8 mouse cellular contexts compared by ENCODE assay signal in the genomic region with DNA sequence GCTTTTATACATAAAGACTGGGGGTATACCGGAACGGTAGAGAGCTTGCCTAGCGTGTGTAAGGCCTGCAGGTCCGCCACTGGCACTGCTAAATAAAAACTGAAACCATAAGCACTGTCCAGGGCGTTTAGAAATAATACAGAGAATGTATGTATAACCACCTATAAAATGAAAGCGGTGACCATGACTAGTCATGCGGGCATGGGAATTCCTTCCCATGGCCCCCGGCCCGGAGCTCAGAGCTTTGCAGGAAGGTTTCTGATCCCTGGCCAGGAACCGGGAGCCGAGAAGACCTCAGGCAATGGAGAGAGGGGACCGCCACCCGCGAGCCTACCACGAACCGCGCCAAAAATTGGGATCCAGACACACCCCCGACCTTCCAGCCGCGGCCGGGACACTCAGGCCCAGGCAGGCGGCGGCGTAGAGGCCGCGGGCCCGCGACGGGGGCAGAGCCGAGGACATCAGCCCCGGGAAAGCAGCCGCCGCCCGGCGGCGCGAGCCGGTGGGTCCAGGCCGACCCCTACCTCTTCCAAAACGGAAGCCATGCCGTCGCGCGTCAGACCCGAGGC. TPM values are rescaled to one million over a fixed set of nuclear protein-coding genes. Genes with fewer than 3 reads are reported as not detected.
DNase-seq lines count a peak whose midpoint lies in the region; ATAC-seq and TF ChIP-seq lines count a peak whose summit lies in the region.

No protein-coding gene starts in this region.

- peaks cover 2% of the 10 kb centered on the region; the same call in 1 of the 2 replicates for H3K4me1 ChIP-seq in cerebellum, adult 2 months (ENCODE audit: control insufficient read depth, insufficient read depth, low read length)
- H3K4me1 ChIP-seq in limb, embryonic 12.5 days (replicated peaks): peaks cover 10% of the 10 kb centered on the region
- peaks cover 28% of the 10 kb centered on the region for H3K4me1 ChIP-seq in midbrain, embryonic 16.5 days (ENCODE audit: control insufficient read depth, insufficient read depth, low read length)

- TF ChIP-seq POLR2A in cerebellum, adult 2 months (IDR thresholded peaks at IDR 0.05; ENCODE audit: borderline replicate concordance, insufficient read depth, low read length): no peak

- H3K27me3 ChIP-seq in cerebellum, adult 2 months (ENCODE audit: control insufficient read depth, insufficient read depth, low read length): no peaks in the 10 kb centered on the region
- H3K27me3 ChIP-seq in limb, embryonic 12.5 days: no peaks in the 10 kb centered on the region
- no peaks in the 10 kb centered on the region for H3K27me3 ChIP-seq in midbrain, embryonic 16.5 days (ENCODE audit: control insufficient read depth, insufficient read depth, low read depth, low read length)

- DNase-seq in embryo, embryonic 10 days (ENCODE audit: low spot score): peak; percentile 42
- no peak for DNase-seq in embryo, embryonic 9.5 days (ENCODE audit: extremely low spot score)
- peak; percentile 60 for DNase-seq in 3T3-L1 (ENCODE audit: low read depth, low spot score)
- DNase-seq in cerebellum, adult 2 months: no peak

- H3K4me3 ChIP-seq in cerebellum, adult 2 months (replicated peaks; ENCODE audit: insufficient read depth, low read depth, low read length): peak overlapping the region; percentile 70
- peak overlapping the region; percentile 87 for H3K4me3 ChIP-seq in limb, embryonic 12.5 days (replicated peaks)
- H3K4me3 ChIP-seq in midbrain, embryonic 16.5 days (ENCODE audit: low read depth, low read length): peak overlapping the region; percentile 97

- H3K36me3 ChIP-seq in limb, embryonic 12.5 days: peaks cover 9% of the 10 kb centered on the region; the same call in 1 of the 2 replicates
- H3K36me3 ChIP-seq in midbrain, embryonic 16.5 days (ENCODE audit: control insufficient read depth, insufficient read depth, low read length): peaks cover 3% of the 10 kb centered on the region; the same call in 1 of the 2 replicates

- H3K9ac ChIP-seq in limb, embryonic 12.5 days (replicated peaks): peak overlapping the region; percentile 93
- H3K9ac ChIP-seq in midbrain, embryonic 16.5 days (ENCODE audit: low read depth, low read length): peak overlapping the region; percentile 96

- H3K4me2 ChIP-seq in limb, embryonic 12.5 days: peak overlapping the region; percentile 68
- peak overlapping the region; percentile 85 for H3K4me2 ChIP-seq in midbrain, embryonic 16.5 days (ENCODE audit: low read length)

- TF ChIP-seq CTCF in cerebellum, adult 2 months (IDR thresholded peaks at IDR 0.05; ENCODE audit: borderline replicate concordance, insufficient read depth, low read depth, low read length): no peak

- WGBS in cerebellum, adult 2 months: under 1% methylated on average over 45 of the region's 45 CpGs
- under 1% methylated on average over 45 of the region's 45 CpGs for WGBS in limb, embryonic 12.5 days
- WGBS in midbrain, embryonic 16.5 days: under 1% methylated on average over 39 of the region's 45 CpGs

- H3K9me3 ChIP-seq in limb, embryonic 12.5 days: no peaks in the 10 kb centered on the region
- no peaks in the 10 kb centered on the region for H3K9me3 ChIP-seq in midbrain, embryonic 16.5 days (replicated peaks; ENCODE audit: control insufficient read depth, low read length, poor library complexity, severe bottlenecking)

- ATAC-seq in granulocyte monocyte progenitor cell, adult 5-6 weeks (replicated peaks; ENCODE audit: poor library complexity, severe bottlenecking): peak; percentile 11
- peak; percentile 75 for ATAC-seq in limb, embryonic 12.5 days (ENCODE audit: insufficient number of reproducible peaks, insufficient read depth, low FRiP score, low TSS enrichment, low read depth)
- ATAC-seq in midbrain, embryonic 16.5 days: peak; percentile 4
- ATAC-seq in inflammation-experienced regulatory T-cells, adult 6 months: no peak

- peak overlapping the region; percentile 49 for H3K27ac ChIP-seq in cerebellum, adult 2 months (ENCODE audit: insufficient read depth, low read length)
- H3K27ac ChIP-seq in limb, embryonic 12.5 days: peak overlapping the region; percentile 98
- H3K27ac ChIP-seq in midbrain, embryonic 16.5 days (ENCODE audit: low read length): peak overlapping the region; percentile 99

RNA-seq across cellular contexts. Expression of a gene that starts 0.5 kb away (rescaled TPM):
- polyA plus RNA-seq in cerebellum, adult 2 months (2012; rRNA removed): 49.8 and 55.9 TPM in 2 replicates
- total RNA-seq in granulocyte monocyte progenitor cell, adult 5-6 weeks (2014; fragmentation: Nextera tagmentation): 161 and 188 TPM in 2 replicates
- total RNA-seq in granulocyte monocyte progenitor cell, adult 5-6 weeks (2017): 288 and 319 TPM in 2 replicates
- polyA plus RNA-seq in limb, embryonic 12.5 days (2016; fragmentation: Nextera tagmentation; extraction: Ambion mirVana): 246 and 254 TPM in 2 replicates
- 279 and 287 TPM in 2 replicates for polyA plus RNA-seq in midbrain, embryonic 16.5 days (2015; fragmentation: Nextera tagmentation; extraction: Ambion mirVana)
- 100 to 1,000 TPM in 2 of 3 experiments, 10 to 100 TPM in 1; 88.4 to 163 (median 107) TPM for polyA plus RNA-seq in inflammation-experienced regulatory T-cells, adult 6 months (2017; shearing (Covaris generic))

RNA-seq across cellular contexts. Expression of a gene that starts 17.2 kb away (rescaled TPM):
- polyA plus RNA-seq in cerebellum, adult 2 months (2012; rRNA removed): 56.0 and 56.7 TPM in 2 replicates
- total RNA-seq in granulocyte monocyte progenitor cell, adult 5-6 weeks (2014; fragmentation: Nextera tagmentation): 119 and 171 TPM in 2 replicates
- 157 and 194 TPM in 2 replicates for total RNA-seq in granulocyte monocyte progenitor cell, adult 5-6 weeks (2017)
- polyA plus RNA-seq in limb, embryonic 12.5 days (2016; fragmentation: Nextera tagmentation; extraction: Ambion mirVana): 238 and 262 TPM in 2 replicates
- polyA plus RNA-seq in midbrain, embryonic 16.5 days (2015; fragmentation: Nextera tagmentation; extraction: Ambion mirVana): 124 and 128 TPM in 2 replicates
- 100 to 1,000 TPM; 250 to 282 (median 266) TPM for polyA plus RNA-seq in inflammation-experienced regulatory T-cells, adult 6 months (2017; shearing (Covaris generic))

RNA-seq across cellular contexts. Expression of a gene that starts 58.8 kb away (rescaled TPM):
- 0.38 and 0.48 TPM in 2 replicates for polyA plus RNA-seq in cerebellum, adult 2 months (2012; rRNA removed)
- not detected in 2 replicates for total RNA-seq in granulocyte monocyte progenitor cell, adult 5-6 weeks (2014; fragmentation: Nextera tagmentation)
- total RNA-seq in granulocyte monocyte progenitor cell, adult 5-6 weeks (2017): not detected in 2 replicates
- 0.14 and 0.24 TPM in 2 replicates for polyA plus RNA-seq in limb, embryonic 12.5 days (2016; fragmentation: Nextera tagmentation; extraction: Ambion mirVana)
- 0.04 and 0.06 TPM in 2 replicates for polyA plus RNA-seq in midbrain, embryonic 16.5 days (2015; fragmentation: Nextera tagmentation; extraction: Ambion mirVana)
- polyA plus RNA-seq in inflammation-experienced regulatory T-cells, adult 6 months (2017; shearing (Covaris generic)): under 1 TPM in 1 of 3 experiments, not detected in 2; 0.09 TPM

Comparison
In these comparisons a context has a peak if more than half of its experiments do, and no peak if none do; other contexts are left out.
1. DNase-seq: peak in embryo, embryonic 10 days (single experiment) and 3T3-L1 (single experiment); none in embryo, embryonic 9.5 days (single experiment) and cerebellum, adult 2 months (0 of 2).
2. H3K27ac ChIP-seq: peak in every context shown above with its lines; median percentile 99 in midbrain, embryonic 16.5 days; 98 in limb, embryonic 12.5 days; 49 in cerebellum, adult 2 months.
3. Peak in every context shown above with its lines, with median percentiles within 50 percentile points of each other: H3K4me3 ChIP-seq.